Mouse (Mus musculus) kidney, adult 9 months (tissue): ENCODE data around the gene Fam184b.

ENCODE experiments used
- DNase-seq: peaks from one replicate; pipeline ENCODE4 v3.0.0; 2022

Gene Fam184b

GRCm38 (mm10) chr5:45513511-45513910 lies 125.9 kb downstream of the Fam184b start:
- peak; percentile 82 for DNase-seq

- peak; percentile 67 for DNase-seq
Observed at GRCm38 (mm10) chr5:45512908-45513307, 126.5 kb downstream of the Fam184b start.

GRCm38 (mm10) chr5:45510071-45510470 lies 129.3 kb downstream of the Fam184b start:
- no peak for DNase-seq

GRCm38 (mm10) chr5:45497564-45497963 lies 141.8 kb downstream of the Fam184b start:
- DNase-seq: no peak

- DNase-seq: peak; percentile 59
Observed at GRCm38 (mm10) chr5:45496930-45497550, 142.4 kb downstream of the Fam184b start.

- no peak for DNase-seq
Observed at GRCm38 (mm10) chr5:45496479-45496878, 142.9 kb downstream of the Fam184b start.

GRCm38 (mm10) chr5:45496042-45496441 lies 143.4 kb downstream of the Fam184b start:
- peak; percentile 71 for DNase-seq

GRCm38 (mm10) chr5:45495429-45495975 lies 143.9 kb downstream of the Fam184b start:
- no peak for DNase-seq

GRCm38 (mm10) chr5:45494093-45494755 lies 145.2 kb downstream of the Fam184b start:
- peak; percentile 58 for DNase-seq

- DNase-seq: peak; percentile 100
Observed at GRCm38 (mm10) chr5:45493191-45494092, 146.0 kb downstream of the Fam184b start, which contains the start of gene Lap3. Lap3 (plus strand) TSS chr5:45493374.

GRCm38 (mm10) chr5:45491776-45492175 lies 147.6 kb downstream of the Fam184b start:
- DNase-seq: no peak

- DNase-seq: no peak
Observed at GRCm38 (mm10) chr5:45483654-45484053, 155.8 kb downstream of the Fam184b start.

- DNase-seq: no peak
Observed at GRCm38 (mm10) chr5:45482607-45483006, 156.8 kb downstream of the Fam184b start.

- peak; percentile 56 for DNase-seq
Observed at GRCm38 (mm10) chr5:45481125-45481524, 158.3 kb downstream of the Fam184b start.

- DNase-seq: no peak
Observed at GRCm38 (mm10) chr5:45480066-45480465, 159.3 kb downstream of the Fam184b start.
